Mouse (Mus musculus) gastrocnemius, postnatal 14 days (tissue): ENCODE data around the gene Samm50. TPM values are rescaled to one million over a fixed set of nuclear protein-coding genes. Genes with fewer than 3 reads are reported as not detected.
"Not testable (repeated sequence)": the region's sequence is repeated elsewhere in the genome, so short reads cannot be mapped to it uniquely, and the experiment has no call there.

Experiments used
- DNase-seq: peaks from one replicate; pipeline ENCODE4 v3.0.0; 2021; ENCODE audit warnings: mixed read lengths
- intact Hi-C: fragments of 180-260 bp; cut with DNase I; formaldehyde crosslinking; loops from one replicate; pipeline ENCODE4 v1.15.1; 2025; ENCODE audit warnings: low total_unique reads
- long read RNA-seq, 2 experiments: library from polyadenylated mRNA; stranded (forward); transcript quantifications; one replicate each; pipeline ENCODE4 v2.0.0; 2021
- total RNA-seq, 2 experiments: library from RNA; stranded (reverse); gene quantifications; 2 replicates each; pipeline ENCODE4 v1.2.3; 2021

The Samm50 gene
- 100 to 1,000 TPM; 178 to 203 TPM for total RNA-seq
- long read RNA-seq, experiment 1, full-length matches to known transcripts, result 81 of 123 reads
- long read RNA-seq, experiment 1, partial matches to known transcripts, result 13 of 123 reads
- long read RNA-seq, experiment 1, other reads (novel, unspliced or antisense), result 29 of 123 reads
- long read RNA-seq, experiment 2, full-length matches to known transcripts, result 88 of 136 reads
- long read RNA-seq, experiment 2, partial matches to known transcripts, result 45 of 136 reads
- long read RNA-seq, experiment 2, other reads (novel, unspliced or antisense), result 3 of 136 reads

GRCm38 (mm10) chr15:84192058-84192791 is at the start of gene Samm50:
Samm50 (plus strand) TSS chr15:84192241.
- DNase-seq, result peak; percentile 88
- intact Hi-C loops, result no loop called here

DNA sequence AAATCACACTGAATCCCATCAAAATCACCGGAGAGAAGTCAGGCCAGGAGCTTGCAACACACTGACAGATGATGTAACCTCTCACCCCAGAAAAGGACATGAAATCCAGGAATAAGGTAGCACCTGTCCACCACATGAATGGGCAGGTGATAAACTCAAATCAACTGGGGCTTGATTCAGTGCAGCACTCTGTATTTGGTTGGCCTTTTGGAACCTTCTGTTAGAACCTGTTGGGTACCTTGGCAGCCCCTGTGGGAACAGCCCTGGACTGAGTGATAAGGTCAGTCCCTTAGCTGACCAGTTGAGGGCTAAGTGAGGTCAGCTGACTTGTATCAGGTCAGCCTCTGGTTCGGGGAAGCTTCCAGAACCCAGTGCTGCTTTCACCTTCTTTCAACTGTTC is 35.9 kb upstream of the Samm50 start:
- intact Hi-C loops, result no loop called here
- no peak for DNase-seq

DNA sequence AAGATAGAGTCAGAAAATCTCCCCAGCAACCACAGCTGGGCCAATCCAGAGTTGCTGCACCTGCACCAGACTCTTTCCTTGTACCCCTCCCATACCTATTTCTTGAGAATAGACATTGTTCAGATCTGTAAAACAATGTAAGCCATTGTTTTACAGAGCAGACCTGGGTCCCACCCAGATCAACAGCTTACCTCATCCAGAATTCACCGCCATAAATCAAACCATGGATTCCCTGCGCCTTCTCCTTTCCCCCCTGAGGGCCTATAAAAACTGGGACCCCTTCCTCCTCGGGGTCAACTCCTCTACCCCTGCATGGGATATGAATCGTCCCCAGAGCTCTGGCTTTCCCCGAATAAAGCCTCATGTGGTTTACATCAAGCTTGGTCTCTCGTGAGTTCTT is 34.5 kb upstream of the Samm50 start:
- intact Hi-C loops, DNase-seq: not testable (repeated sequence)

- intact Hi-C loops, result no loop called here
- DNase-seq, result no peak
These were observed 30.2 kb upstream of the Samm50 start for GRCm38 (mm10) chr15:84161871-84162270.

DNA sequence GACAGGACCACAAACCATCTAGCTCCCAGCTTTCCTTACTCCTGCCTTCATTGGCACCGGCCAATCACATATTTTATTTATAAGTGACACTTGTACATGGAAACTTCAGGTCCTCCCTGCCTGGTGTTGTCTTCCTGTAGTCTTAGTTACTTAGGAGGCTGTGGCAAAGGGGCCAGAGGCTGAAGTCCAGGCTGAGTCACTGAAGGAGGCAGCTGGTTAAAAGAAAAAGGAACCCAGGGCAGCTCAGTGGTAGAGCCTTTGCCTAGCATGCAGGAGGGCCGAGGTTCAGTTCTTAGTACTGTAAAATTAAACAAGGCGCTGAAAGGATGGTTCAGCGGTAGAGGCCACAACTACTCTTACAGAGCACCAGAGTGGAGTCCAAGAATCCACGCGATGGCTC is 25.2 kb upstream of the Samm50 start:
- intact Hi-C loops, result no loop called here

GRCm38 (mm10) chr15:84167600-84167999 is 24.4 kb upstream of the Samm50 start, which contains the start of gene Pnpla3:
Pnpla3 (plus strand) TSS chr15:84167837.
- intact Hi-C loops, result no loop called here
- DNase-seq, result peak; percentile 97

More for the DNA sequence above, 25.2 kb upstream of the Samm50 start:
- no peak for DNase-seq

GRCm38 (mm10) chr15:84168170-84169161 is 23.6 kb upstream of the Samm50 start:
- intact Hi-C loops, result no loop called here
- peak; percentile 36 for DNase-seq

DNA sequence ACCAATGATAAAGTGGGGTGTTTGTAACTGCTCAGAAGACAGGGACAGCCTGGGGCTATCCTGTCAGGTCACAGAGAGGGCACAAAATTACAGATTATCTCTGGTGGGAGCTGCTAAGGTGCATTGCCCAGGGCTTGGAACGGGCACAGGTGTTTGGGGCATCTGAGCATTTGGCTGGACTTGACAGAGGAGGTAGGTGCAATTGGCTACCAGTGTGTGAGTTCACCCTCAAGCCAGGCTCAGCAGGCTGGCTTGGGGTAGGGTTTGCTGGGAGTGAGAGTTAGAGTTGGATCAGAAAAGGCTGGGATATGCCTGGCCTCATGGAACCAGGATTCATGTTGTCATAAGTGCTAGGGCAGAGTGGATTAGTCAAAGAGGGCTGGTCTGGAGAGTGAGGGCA is 22.5 kb upstream of the Samm50 start:
- intact Hi-C loops, result no loop called here
- DNase-seq, result no peak

DNA sequence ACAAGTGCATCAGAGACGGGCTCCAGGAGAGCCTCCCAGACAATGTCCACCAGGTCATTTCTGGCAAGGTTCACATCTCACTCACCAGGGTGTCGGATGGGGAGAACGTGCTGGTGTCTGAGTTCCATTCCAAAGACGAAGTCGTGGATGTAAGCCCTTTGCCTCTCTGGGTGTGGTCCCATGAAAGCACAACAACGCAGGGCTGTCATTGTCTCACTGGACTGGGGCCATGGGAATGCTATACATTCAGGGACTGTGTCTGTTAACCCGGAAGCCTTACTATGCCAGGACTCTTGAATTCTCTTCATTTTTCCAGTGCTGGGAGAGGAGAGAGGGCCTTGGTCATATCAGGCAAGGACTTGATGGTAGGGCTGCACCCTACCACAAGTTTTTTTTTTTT is 20.9 kb upstream of the Samm50 start:
- intact Hi-C loops, result no loop called here
- DNase-seq, result no peak

GRCm38 (mm10) chr15:84178733-84179132 is 13.3 kb upstream of the Samm50 start:
- DNase-seq, result no peak
- intact Hi-C loops, result no loop called here

GRCm38 (mm10) chr15:84182000-84182399 is 10.0 kb upstream of the Samm50 start:
- peak; percentile 36 for DNase-seq
- intact Hi-C loops, result no loop called here

- DNase-seq, result peak; percentile 22
- intact Hi-C loops, result no loop called here
These were observed 8.1 kb upstream of the Samm50 start for GRCm38 (mm10) chr15:84183967-84184366.

DNA sequence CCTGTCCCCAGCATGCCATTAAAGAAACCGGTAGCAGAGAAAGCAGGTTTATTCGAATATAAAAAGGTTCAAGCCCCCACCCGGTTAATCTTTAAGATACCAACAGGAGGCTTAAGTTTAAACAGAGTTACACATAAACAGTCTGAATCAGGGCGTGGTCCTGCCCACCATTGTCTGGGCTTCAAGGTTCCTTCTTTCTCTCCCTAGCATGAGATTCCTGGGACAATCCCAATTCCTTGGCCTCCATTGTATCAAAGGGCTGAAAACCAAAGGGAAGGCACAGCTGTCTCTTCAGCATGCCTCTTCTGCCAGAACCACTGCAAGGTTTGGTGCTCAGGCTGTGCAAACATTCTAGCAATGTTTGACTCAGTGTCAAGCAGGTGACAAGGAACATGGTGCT is 5.8 kb upstream of the Samm50 start:
- intact Hi-C loops, result no loop called here
- DNase-seq, result no peak

DNA sequence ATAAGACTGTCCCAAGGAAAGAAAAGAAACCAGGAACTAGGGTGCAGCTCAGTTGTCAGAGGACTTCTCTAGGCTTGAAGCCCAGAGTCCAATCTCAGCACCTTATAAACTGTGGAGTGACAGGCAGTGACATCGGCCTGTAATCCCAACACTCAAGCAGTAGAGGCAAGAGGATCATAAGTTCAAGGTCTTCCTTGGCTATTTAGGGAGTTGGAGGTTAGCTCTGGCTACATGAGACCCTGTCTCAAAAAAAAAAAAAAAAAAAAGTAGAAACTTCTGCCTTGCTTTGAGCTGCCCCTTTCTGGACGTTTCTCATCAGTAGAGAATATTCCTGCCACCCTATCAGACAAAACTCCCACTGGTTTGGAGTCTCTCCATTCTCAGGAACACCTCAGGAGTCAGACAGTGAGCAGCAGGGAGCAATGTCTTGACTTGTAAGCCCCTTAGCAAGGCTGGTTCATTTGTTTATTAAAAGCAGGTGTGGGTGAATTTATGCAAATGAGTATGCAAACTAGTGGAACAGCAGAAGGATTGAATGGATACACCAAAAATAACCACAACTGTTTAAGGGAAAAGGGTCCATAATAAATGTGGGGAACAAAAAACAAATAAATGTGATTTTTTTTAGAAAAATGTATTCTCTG is 3.0 kb upstream of the Samm50 start:
- DNase-seq, result no peak
- intact Hi-C loops, result no loop called here

DNA sequence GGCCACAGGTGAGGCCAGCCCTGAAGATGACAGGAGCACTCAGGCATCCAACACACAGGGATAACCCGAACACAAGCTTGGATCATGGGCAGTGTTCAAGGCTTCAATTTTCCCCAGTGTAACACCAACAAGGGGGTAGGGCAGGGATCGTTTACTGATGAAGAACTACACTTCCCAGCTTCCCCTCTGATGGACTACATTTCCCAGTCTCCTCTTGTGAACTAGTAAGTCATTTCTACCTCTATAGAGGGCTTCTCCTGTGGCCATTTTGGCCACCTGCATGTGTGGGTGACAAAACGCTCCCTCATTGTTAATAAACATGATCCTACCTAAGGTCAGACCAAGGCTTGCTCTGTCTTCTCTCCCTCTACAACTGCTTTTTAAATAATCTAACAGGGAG is 2.2 kb upstream of the Samm50 start:
- intact Hi-C loops, result no loop called here
- DNase-seq, result no peak

GRCm38 (mm10) chr15:84191724-84192057 is 350 bp upstream of the Samm50 start:
- intact Hi-C loops, result no loop called here
- no peak for DNase-seq

- DNase-seq, result no peak
- intact Hi-C loops, result no loop called here
These were observed 4.6 kb downstream of the Samm50 start for GRCm38 (mm10) chr15:84196486-84197165.

DNA sequence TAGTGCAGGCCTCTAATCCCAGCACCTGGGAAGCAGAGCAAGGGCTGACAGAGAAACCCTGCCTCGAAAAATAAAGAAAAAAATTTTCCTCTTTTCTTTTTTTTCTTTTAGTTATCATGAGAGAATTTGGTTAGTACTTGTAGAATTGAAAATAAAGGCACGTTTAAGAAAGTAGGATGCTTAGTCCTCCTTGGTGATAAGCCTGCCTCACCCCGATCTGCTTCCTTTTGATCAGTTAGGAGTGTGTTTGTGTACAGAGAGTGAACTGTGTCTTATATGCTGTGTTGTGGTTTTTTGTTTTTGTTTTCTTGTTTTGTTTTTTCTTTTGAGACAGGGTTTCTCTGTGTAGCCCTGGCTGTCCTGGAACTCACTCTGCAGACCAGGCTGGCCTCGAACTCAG is 15.3 kb downstream of the Samm50 start:
- no peak for DNase-seq
- intact Hi-C loops, result no loop called here
